Mouse (Mus musculus): ENCODE results near the gene Gm4907. TPM values are rescaled to one million over a fixed set of nuclear protein-coding genes. Genes with fewer than 3 reads are reported as not detected.
"Not testable (repeated sequence)": the region's sequence is repeated elsewhere in the genome, so short reads cannot be mapped to it uniquely, and the experiment has no call there.

The Gm4907 gene
- not detected in 2 replicates for polyA plus RNA-seq (2012; rRNA removed)

DNA sequence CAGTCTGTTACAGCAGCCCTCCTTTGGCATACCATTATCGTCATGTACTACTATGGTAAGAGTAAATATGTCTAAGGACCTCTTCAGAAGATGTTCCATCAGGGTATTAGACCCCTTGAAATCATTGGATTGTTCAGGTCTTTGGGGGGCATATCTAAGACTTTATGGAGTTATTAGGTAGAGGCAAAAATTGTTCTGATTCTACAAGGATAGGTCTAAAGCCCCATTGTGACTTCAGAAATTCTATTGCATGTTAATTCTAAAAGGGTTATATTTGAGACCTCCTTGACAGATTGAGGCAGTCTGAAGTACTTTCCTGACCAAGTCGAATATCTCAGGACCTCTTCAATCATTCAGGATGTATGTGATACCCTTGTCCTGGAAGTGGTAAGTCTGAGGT, at the start of gene Gm4907:
Gene Gm4907 (plus strand): TSS at position 301 of the 400 bp plus-strand sequence.
- DNase-seq (ENCODE audit: low read depth, low spot score) = not testable (repeated sequence)
- WGBS = 67% methylated on average over 2 of the region's 2 CpGs

DNA sequence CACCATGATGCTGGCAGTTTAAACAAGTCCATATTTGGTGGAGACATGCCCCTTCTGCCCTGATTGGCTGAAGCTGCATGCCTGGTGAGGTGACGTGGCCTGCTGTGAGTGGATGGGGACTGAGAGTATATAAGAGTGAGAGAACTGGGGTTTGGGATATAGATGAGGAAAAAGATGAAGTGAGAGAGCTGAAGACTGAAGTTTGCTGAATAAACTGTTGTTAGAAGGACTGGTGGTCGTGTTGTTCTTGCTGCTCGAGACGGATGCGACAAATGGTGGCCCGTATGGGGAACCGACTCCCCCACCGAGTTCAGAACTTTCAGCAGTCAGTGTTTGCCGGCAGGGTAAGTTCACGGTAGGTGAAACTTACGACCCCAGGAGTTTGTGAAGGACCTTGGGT, 48.6 kb upstream of the Gm4907 start:
- not testable (repeated sequence) for DNase-seq (ENCODE audit: low read depth, low spot score)
- WGBS = 87% methylated on average over 11 of the region's 11 CpGs

DNA sequence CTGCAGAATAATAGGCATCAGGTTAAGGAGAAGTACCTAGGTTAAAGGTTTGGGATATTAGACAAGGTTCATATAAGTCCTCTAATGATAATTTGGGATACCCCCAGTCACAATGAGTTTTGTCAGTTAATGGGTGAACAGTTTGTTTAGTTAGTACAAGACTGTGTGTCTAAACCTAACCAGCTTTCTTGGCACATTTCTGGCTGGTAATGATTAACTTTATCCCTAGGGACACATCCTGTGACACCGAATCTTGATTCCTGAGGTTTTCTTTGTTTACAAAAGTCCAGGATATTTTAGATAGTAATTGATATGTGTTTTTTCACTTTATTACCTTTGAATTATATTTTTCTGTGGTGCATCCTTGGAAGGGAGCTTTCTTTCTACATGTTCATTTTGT, 41.4 kb upstream of the Gm4907 start:
- WGBS = 34% methylated on average over 1 of the region's 1 CpGs
- DNase-seq (ENCODE audit: low read depth, low spot score) = no peak

DNA sequence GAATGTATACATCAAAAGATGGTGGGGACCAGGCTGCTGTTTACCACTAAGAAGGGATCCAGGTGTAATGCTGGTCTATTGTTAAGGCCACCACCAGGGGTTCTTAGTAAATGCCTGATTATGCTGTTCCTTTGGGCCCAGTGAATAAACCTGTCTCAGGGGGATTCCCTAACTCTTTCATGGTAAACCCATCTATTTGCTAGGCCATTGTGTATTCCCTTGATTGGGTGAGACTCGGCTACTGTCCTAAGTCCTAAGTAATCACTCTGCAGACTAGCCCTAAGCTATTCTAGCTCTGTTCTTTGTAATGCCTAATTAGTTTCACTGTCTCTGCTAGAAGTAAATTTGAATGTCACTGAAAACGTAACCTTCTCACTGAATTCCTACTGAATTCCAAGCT, 71.8 kb downstream of the Gm4907 start:
- no peak for DNase-seq (ENCODE audit: low read depth, low spot score)
- 81% methylated on average over 2 of the region's 2 CpGs for WGBS

Other genes starting within 250 kb of the Gm4907 start
- gene Wdr44, start 189.5 kb upstream of the Gm4907 start, polyA plus RNA-seq (2012; rRNA removed) = 1.4 and 2.8 TPM in 2 replicates
- gene Gm4985, start 76.4 kb downstream of the Gm4907 start, polyA plus RNA-seq (2012; rRNA removed) = not detected in 2 replicates

All from large intestine, adult 2 months (tissue).